Mouse (Mus musculus): ENCODE measurements at regions not wholly inside any gene's neighbourhood (a gene's known extent, or its start where the extent isn't known, plus 50 kb on each side); places are given as distances from the start of the nearest gene placed in this dataset.
A peak's percentile ranks its signal among the peaks of the same experiment; 100 is the strongest.

DNA sequence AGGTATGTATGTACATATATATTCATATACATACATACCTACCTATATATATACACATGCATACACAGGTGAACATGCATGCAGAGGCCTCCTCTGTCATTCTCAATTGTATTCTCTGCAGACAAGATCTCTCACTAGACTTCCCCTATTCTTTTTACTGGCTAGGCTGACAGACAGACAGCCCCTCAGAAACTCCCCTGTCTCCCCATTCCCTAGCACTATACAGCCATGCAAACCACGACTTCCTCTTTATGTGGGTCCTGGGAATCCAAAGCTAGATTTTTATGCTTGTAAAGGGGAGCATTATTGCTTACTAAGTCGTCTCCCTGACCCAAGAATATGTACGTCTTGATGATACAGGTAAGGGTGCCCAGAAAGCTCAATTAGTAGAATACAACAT lies 86.9 kb downstream of the Fam124b start:
- no peak for DNase-seq (ENCODE audit: low spot score in 2 of 2)

DNA sequence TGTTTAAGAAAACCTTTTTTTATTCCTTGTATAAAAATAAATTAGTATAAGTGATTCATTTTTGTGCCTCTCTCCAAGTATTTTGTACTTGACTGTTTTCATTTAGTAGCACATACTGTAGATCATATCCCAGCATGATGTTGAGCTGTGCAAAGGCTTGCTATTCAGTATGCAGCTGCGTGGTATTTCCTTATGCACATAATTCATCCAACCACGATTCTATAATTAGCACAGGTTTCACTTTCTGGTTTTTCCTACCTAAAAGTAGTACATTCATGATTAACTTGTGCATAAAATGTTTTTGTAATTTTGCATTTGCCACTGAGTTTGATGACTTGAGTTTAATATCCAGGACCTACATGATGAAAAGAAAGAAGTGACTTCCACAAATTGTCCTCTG lies 94.3 kb downstream of the Fam124b start:
- DNase-seq (ENCODE audit: low spot score in 2 of 2), result no peak

DNA sequence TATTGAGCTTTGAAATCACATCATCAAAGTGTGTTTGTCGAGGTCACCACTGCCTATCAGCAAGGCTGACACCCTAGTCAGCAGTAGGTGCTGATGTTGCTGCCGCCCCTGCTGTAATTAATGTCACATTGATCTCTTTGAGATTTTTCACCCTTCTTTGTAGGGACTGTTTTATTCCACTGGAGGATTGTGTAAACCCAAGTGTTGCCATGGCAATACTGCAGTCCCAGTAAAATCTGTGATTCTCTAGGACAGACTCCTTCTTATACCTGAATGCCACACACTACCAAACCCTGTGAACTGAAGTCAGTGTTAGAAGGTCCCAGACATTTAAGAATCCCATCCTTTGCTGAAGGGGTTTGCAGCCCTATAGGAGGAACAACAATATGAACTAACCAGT lies 102.4 kb downstream of the Fam124b start:
- DNase-seq (ENCODE audit: low spot score in 2 of 2), result no peak

- DNase-seq (ENCODE audit: low spot score in 2 of 2), result no peak
These were observed 110.4 kb downstream of the Fam124b start for GRCm38 (mm10) chr1:80107747-80108476.

DNA sequence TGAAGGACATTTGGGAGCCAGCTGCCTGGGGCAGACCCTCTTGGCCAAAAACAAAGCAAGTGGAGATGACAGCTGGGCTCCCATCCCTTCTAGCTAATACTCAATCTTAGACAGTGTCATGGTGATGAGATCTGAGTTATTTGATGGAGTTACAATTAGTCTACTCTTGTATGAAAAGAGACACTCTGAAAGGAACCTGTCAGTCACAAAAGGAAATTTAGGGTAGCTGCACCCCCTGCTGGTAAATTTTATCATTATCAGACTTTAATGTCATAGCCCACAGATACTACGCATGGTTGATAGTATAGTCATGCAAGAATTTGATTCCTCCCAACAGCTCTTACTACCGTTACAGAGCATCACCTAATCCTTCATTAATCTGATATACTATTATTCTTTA lies 112.0 kb downstream of the Fam124b start:
- peak in 1 of 2 experiments; percentile 16 for DNase-seq (ENCODE audit: low spot score in 2 of 2)

DNA sequence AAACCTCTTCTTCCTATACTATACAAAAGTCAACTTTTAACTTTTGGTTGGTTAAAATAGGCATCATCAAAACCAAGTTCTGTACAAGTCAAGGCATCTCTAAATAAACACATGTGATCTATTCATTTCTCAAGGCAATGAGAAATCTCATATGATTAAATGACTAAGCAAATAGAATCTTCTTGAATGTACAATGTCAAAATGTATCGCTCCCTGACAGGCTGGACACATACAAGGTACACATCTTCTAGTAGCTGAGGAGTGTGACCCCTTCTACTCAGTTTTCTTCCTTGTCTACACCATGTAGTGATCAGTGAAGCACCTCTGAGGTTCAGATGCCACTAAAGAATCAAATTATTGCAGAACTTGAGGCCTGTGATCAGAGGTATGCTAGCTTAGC lies 120.0 kb downstream of the Fam124b start:
- no peak for DNase-seq (ENCODE audit: low spot score in 2 of 2)

- DNase-seq (ENCODE audit: low spot score in 2 of 2), result no peak
These were observed 126.5 kb downstream of the Fam124b start for GRCm38 (mm10) chr1:80091800-80092199.

GRCm38 (mm10) chr1:80091350-80091749 lies 126.9 kb downstream of the Fam124b start:
- DNase-seq (ENCODE audit: low spot score in 2 of 2), result no peak

GRCm38 (mm10) chr1:80088651-80089050 lies 129.6 kb downstream of the Fam124b start:
- DNase-seq (ENCODE audit: low spot score in 2 of 2), result no peak

GRCm38 (mm10) chr1:80076357-80076756 lies 141.9 kb downstream of the Fam124b start:
- no peak for DNase-seq (ENCODE audit: low spot score in 2 of 2)

DNA sequence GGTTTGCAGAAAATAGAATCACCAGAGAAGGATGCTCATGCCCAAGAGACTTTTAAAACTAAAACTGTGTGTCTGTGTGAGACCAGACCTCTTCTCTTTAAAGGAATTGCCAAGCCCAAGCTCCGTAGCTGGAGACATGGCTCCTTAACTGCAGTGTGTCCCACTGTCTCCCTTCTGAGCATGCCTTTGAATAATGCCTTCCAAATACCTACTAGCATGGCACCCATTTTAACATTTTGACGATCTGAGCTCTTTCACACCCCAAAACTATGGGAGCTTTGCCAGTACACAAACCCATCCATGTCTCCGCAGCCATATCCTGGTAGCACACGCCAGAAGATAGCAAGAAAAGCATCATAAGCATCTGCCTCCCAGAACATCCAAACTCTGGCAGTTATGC lies 143.9 kb downstream of the Fam124b start:
- no peak for DNase-seq (ENCODE audit: low spot score in 2 of 2)

GRCm38 (mm10) chr1:80073950-80074349 lies 144.3 kb downstream of the Fam124b start:
- no peak for DNase-seq (ENCODE audit: low spot score in 2 of 2)

DNA sequence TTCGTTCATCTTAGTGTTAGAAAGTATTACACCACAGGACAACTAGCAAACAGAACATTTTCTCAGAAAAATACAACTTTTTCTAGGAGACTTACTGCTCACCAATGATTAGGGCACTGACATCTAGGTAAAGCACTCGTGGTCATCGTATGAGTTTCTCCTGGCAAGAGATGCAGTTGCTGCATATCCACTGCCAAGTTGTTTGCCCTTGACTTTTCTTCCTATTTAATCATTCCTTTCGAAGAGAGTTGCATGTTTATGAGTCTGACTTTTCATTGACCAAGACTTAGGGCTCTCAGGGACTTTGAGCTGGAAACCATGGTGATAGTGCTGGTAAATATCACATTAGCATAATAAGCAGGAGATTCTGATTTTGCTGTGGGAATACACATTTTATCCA lies 149.1 kb downstream of the Fam124b start:
- no peak for DNase-seq (ENCODE audit: low spot score in 2 of 2)

GRCm38 (mm10) chr1:80062121-80062520 lies 156.2 kb downstream of the Fam124b start:
- DNase-seq (ENCODE audit: low spot score in 2 of 2), result no peak

- no peak for DNase-seq (ENCODE audit: low spot score in 2 of 2)
These were observed 156.6 kb downstream of the Fam124b start for GRCm38 (mm10) chr1:80061632-80062031.

GRCm38 (mm10) chr1:80045141-80045540 lies 173.1 kb downstream of the Fam124b start:
- DNase-seq (ENCODE audit: low spot score in 2 of 2), result no peak

DNA sequence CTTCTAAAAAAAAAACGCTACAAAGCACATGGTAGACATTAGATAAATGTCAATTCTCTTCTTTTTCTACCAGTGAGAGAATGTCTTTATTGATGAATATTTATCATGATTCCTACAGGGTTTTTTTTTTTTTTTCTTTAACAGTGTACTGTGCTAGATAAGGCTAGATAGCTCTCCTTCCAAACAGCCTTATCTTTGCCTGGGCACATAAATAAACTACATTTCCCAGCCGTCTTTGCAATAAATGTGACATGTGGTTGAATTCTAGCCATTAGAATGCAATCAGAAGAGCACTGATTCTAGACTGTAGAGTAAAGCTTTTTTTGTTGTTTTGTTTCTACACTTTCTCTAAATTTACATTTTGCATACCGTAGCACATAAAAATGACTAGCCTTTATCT lies 177.9 kb downstream of the Fam124b start:
- DNase-seq (ENCODE audit: low spot score in 2 of 2), result no peak

DNA sequence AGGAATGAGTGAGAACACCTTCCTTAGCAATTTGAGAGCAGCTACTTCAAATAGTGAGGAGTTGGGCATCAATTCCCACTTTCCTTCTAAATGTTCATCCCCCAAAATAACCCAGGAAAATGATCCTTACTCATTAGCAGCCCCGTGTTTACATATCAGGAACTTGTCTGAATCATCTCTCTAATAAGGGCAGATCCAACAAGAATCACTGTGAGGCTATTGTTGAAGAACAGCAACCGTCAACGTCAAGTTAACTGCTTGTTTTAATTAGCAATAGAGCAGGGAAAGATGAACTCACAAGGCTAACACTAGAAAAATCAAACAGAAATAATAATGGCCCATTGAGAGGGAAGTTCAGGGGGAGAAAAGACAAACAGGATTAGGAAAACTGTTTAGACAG lies 178.4 kb downstream of the Fam124b start:
- no peak for DNase-seq (ENCODE audit: low spot score in 2 of 2)

DNA sequence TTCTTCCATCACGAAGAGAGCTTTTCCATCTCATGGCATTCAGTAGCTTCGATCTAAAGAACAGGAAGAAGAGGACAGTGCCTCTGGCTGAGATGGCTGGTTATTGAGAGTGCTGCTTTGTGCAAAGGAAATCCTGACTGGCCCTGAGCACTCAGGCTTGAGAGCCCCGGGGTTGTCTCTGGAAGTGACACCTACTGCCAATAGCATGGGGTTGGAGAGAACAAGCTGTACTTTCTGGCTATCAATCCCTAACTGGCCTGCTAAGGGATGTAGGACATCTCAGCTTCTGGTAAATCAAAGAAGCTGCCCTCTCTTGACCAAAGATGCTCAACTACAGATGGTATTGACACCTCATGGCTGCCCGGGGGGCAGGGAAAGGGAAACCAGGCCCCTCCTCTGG lies 178.2 kb upstream of the Serpine2 start:
- DNase-seq (ENCODE audit: low spot score in 2 of 2), result no peak

DNA sequence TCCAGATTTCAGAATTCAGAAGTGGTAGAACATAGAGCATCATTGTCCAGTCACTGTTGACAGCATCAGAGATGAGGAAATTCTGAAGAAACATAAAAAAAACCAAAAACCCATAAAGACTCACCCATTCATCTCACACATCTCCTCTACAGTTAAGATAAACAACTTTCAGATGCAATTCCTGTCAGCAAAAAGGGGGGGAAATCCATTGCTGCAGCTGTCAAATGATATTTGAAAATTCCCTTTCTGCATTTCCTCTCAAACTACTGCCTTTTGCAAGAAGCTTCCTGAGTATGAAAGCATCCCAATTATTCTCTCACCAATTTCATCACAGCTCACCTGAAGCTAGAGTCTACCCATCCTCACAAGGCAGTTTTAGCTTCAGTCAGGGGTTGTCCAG lies 177.1 kb upstream of the Serpine2 start:
- no peak for DNase-seq (ENCODE audit: low spot score in 2 of 2)

DNA sequence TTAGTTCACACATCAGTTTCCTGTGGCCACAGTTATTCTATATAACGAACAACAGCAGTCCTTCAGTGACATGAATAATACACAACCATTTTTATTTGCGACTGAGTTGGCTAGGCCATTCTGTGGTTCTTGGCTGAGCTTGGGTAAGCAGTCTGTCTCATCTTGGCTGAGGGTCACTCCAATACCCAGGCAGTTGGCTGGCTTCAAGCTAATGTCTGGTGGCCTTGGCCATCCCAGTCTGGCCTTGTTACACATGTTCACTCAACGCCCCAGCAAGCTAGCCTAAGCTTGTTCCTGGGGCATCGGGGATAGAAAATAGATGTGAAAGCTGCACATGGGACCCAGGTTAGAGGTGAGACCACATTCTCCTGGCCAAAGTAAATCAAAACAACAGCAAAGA lies 175.5 kb upstream of the Serpine2 start:
- no peak for DNase-seq (ENCODE audit: low spot score in 2 of 2)

- DNase-seq (ENCODE audit: low spot score in 2 of 2), result no peak
These were observed 172.5 kb upstream of the Serpine2 start for GRCm38 (mm10) chr1:80033522-80033921.

GRCm38 (mm10) chr1:80033121-80033520 lies 172.1 kb upstream of the Serpine2 start:
- no peak for DNase-seq (ENCODE audit: low spot score in 2 of 2)

DNA sequence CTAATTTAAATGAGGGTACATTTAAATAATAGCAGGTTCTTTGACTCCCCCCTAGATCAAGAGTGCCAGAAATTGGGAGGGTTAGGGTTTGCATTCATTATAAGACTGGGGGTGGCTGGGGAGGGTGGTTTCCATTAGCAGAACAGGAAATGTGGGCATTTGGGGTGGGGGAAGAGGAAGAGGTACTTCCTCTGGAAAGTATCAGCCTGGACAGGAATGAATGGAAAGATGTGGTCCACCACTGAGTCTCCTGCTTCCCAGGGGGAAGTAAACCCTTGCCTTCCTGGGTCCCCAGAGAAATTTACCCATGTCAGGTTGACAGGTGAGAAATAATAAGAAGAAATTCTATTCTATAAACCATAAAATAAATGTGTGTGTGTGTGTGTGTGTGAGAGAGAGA lies 171.5 kb upstream of the Serpine2 start:
- no peak for DNase-seq (ENCODE audit: low spot score in 2 of 2)

Data from thymus, postnatal 10 days (tissue).